Mouse (Mus musculus) neural tube, embryonic 14.5 days (tissue): ENCODE data around the gene Acsl4. TPM values are rescaled to one million over a fixed set of nuclear protein-coding genes. Genes with fewer than 3 reads are reported as not detected.
A peak's percentile ranks its signal among the peaks of the same experiment; 100 is the strongest.

ENCODE experiments used
- ATAC-seq: fragments of 200-750 bp; cut with Nextera tagmentation; 2 replicates; pipeline ENCODE4 v1.8.0; 2017; ENCODE audit warnings: low read depth, mild to moderate bottlenecking, moderate TSS enrichment, moderate library complexity
- H3K27ac ChIP-seq: fragments of 300-500 bp; sonication (generic); 2 replicates; pipeline ENCODE4 v1.5.1; 2014; ENCODE audit warnings: low read depth, mild to moderate bottlenecking, control low read depth, low read length, moderate library complexity, mixed read lengths
- H3K27me3 ChIP-seq: fragments of 300-500 bp; sonication (generic); 2 replicates; pipeline ENCODE4 v1.6.1; 2014; ENCODE audit warnings: low read length; ENCODE audit not compliant: control insufficient read depth, insufficient read depth
- H3K36me3 ChIP-seq: fragments of 300-500 bp; sonication (generic); 2 replicates; pipeline ENCODE4 v1.6.1; 2014; ENCODE audit warnings: low read length, mixed read lengths; ENCODE audit not compliant: control insufficient read depth, insufficient read depth
- H3K4me1 ChIP-seq: fragments of 300-500 bp; sonication (generic); 2 replicates; pipeline ENCODE4 v1.6.1; 2014; ENCODE audit warnings: low read length; ENCODE audit not compliant: control insufficient read depth, insufficient read depth
- H3K4me2 ChIP-seq: fragments of 300-500 bp; sonication (generic); 2 replicates; pipeline ENCODE4 v1.6.1; 2014; ENCODE audit warnings: mild to moderate bottlenecking, low read depth, low read length, control low read depth
- H3K4me3 ChIP-seq: fragments of 300-500 bp; sonication (generic); 2 replicates; pipeline ENCODE4 v1.5.1; 2014; ENCODE audit warnings: low read depth, low read length, control low read depth, mixed read lengths
- H3K9ac ChIP-seq: fragments of 300-500 bp; sonication (generic); replicated peaks from 2 replicates; pipeline ENCODE4 v1.6.1; 2014; ENCODE audit warnings: low read depth, mild to moderate bottlenecking, control low read depth, low read length, mixed read lengths
- H3K9me3 ChIP-seq: fragments of 300-500 bp; sonication (generic); 2 replicates; pipeline ENCODE4 v1.6.1; 2016; ENCODE audit warnings: low read length; ENCODE audit not compliant: control insufficient read depth
- WGBS: fragments of 180-500 bp; shearing (Covaris S2); extraction: QIAGEN DNeasy Blood & Tissue Kit; methylation state at CpG from one replicate; pipeline ENCODE4 v1.1.7; 2014; 5-methylcytosine and 5-hydroxymethylcytosine counted together
- polyA plus RNA-seq: library from polyadenylated mRNA; unstranded; fragments of >200 nt; fragmentation: Nextera tagmentation; extraction: Ambion mirVana; gene quantifications from 2 replicates; pipeline ENCODE4 v1.2.1, GENCODE M21; 2014

Gene Acsl4
- 35.2 and 38.6 TPM in 2 replicates for polyA plus RNA-seq

DNA sequence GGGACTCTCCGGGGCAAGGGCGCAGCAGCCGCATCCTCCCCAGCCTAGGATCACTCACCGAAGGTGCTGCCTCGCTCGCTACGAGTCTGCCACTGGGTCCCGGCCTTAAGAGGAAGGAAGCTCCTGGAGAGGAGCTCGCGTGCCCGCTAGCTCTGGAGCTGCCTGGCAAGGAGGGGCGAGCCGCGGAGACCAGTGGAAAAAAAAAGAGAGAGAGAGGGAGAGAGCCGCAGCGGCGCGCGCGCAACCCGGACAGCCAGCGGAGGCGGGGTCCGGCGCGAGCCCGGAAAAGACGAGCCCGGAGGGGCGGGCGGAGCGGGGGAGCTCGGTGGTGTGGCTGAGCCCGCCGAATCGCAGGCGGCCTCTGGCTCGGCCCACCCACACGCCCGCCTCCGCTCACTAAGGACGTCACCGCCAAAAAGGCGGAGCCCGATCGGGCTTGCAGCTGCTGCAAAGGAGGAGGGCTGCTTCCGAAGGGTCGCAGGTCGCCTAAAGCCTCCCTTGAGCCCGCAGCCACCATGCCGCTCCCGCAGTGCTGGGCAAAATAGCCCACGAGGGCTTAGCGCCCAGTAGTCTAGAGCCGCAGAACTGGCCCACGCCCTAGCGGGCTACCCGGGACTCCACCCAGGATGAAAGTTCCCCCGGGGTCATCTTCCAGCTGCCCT lies at the start of gene Acsl4:
Gene Acsl4, minus strand, starts transcription at position 289 of the 662 bp plus-strand sequence.
- no peaks in the 10 kb centered on the region for H3K4me1 ChIP-seq
- peak within 1 kb of the TSS; percentile 50 for H3K4me3 ChIP-seq
- no peaks in the 10 kb centered on the region for H3K9me3 ChIP-seq
- H3K4me2 ChIP-seq, result peak within 1 kb of the TSS; percentile 52
- peak within 1 kb of the TSS; percentile 56 for H3K9ac ChIP-seq
- H3K27me3 ChIP-seq, result no peaks in the 10 kb centered on the region
- H3K27ac ChIP-seq, result peak within 1 kb of the TSS; percentile 84
- peak; percentile 99 for ATAC-seq
- 18% methylated on average over 32 of the region's 59 CpGs for WGBS
- H3K36me3 ChIP-seq, result no peaks in the 10 kb centered on the region

DNA sequence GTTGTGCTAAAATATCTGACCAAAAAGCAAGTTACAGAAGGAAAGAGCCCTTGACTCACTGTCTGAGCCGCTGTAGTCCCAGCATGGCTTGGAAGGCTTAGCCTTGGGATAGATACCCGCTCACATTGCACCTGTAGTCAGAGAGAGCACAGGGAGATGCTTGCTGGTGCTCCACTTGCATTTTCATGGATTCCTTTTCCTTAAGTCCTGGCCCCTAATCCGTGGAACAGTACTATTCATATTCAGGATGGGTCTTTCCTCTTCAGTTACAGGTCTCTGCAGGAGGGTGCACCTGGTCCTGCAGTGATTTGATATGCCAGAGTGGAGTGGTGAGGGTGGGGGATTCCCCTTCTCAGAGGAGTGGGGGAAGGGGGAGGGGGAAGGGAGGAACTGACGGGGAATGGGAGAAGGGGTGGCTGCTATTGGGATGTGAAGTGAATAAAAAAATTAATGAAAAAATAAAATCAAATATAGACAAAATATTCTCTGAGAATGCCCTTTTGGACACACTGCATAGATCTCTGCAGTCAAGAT lies 47.7 kb upstream of the Acsl4 start:
- Histone ChIP-seq H3K4me3 (no peak overlapping the region), H3K36me3 (no peaks in the 10 kb centered on the region), H3K4me1 (no peaks in the 10 kb centered on the region), H3K9ac (no peak overlapping the region), H3K4me2 (no peak overlapping the region), H3K27ac (no peak overlapping the region), H3K27me3 (no peaks in the 10 kb centered on the region), H3K9me3 (no peaks in the 10 kb centered on the region)
- WGBS, result 48% methylated on average over 4 of the region's 4 CpGs
- no peak for ATAC-seq

DNA sequence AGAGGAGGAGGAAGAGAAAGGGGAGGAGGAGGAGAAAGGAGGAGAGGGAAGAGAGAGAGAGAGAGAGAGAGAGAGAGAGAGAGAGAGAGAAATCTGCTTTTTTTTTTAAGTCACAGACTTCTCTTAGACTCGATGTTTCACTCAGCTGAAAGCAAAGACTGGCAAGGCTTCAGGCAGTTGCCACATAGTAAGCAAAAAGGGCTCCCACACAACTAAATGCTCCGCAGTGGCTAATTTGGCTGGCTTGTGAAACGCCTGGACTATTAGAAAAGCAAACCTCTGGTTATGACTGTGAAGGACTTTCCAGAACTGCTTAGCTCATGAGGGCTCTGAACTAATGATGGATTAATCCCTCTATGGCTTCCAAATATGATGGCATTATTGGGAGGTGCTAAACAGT lies 42.5 kb upstream of the Acsl4 start:
- ATAC-seq, result no peak
- H3K4me3 ChIP-seq, result no peak overlapping the region
- no peaks in the 10 kb centered on the region for H3K4me1 ChIP-seq
- H3K36me3 ChIP-seq, result no peaks in the 10 kb centered on the region
- 82% methylated on average over 3 of the region's 3 CpGs for WGBS
- no peak overlapping the region for H3K9ac ChIP-seq
- no peaks in the 10 kb centered on the region for H3K27me3 ChIP-seq
- no peak overlapping the region for H3K27ac ChIP-seq
- H3K9me3 ChIP-seq, result no peaks in the 10 kb centered on the region
- H3K4me2 ChIP-seq, result no peak overlapping the region

DNA sequence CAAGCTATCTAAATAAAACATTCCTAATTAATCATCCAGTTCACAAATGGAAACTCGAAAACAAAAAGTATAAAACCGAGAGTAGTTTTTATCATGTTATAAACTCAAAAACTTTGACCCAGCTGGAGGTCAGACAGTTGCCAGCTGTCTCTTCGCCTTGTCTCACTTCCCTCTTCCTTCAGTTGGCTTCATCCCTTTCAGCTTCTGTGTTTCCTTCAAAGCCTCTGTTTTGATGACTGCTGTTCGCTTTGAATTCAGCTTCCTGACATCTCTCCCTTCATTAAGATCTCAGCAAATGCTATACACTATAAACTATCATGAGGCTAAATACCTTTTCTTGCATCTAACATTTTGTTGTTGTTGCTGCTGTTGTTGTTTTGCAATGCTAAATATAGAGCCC lies 36.8 kb upstream of the Acsl4 start:
- Histone ChIP-seq H3K36me3 (no peaks in the 10 kb centered on the region), H3K27ac (no peak overlapping the region), H3K4me2 (no peak overlapping the region), H3K9me3 (no peaks in the 10 kb centered on the region), H3K4me3 (no peak overlapping the region), H3K9ac (no peak overlapping the region), H3K27me3 (no peaks in the 10 kb centered on the region), H3K4me1 (no peaks in the 10 kb centered on the region)
- ATAC-seq, result no peak
- WGBS, result 66% methylated on average over 4 of the region's 4 CpGs

DNA sequence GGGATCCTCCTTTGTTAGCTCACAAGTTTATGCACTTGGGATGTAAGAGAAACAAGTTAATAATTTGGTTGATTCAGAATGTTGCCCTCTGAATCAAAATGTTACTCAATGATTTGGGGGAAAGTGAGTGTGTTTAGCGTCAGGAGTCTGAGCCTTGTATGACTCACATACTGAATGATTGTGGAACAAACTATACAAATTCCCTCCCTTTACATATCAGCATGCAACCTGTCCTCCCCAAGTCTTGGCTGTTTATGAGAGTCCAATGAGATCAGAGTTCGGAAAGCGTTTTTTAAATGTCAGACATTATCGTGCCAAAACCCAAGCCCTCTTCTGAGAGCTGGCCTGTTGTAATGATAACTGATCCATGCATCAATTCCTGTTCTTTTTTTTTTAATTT lies 36.3 kb upstream of the Acsl4 start:
- no peaks in the 10 kb centered on the region for H3K4me1 ChIP-seq
- WGBS, result 90% methylated on average over 4 of the region's 4 CpGs
- H3K4me3 ChIP-seq, result no peak overlapping the region
- H3K9ac ChIP-seq, result no peak overlapping the region
- no peaks in the 10 kb centered on the region for H3K27me3 ChIP-seq
- H3K9me3 ChIP-seq, result no peaks in the 10 kb centered on the region
- H3K27ac ChIP-seq, result no peak overlapping the region
- ATAC-seq, result no peak
- no peak overlapping the region for H3K4me2 ChIP-seq
- H3K36me3 ChIP-seq, result no peaks in the 10 kb centered on the region

DNA sequence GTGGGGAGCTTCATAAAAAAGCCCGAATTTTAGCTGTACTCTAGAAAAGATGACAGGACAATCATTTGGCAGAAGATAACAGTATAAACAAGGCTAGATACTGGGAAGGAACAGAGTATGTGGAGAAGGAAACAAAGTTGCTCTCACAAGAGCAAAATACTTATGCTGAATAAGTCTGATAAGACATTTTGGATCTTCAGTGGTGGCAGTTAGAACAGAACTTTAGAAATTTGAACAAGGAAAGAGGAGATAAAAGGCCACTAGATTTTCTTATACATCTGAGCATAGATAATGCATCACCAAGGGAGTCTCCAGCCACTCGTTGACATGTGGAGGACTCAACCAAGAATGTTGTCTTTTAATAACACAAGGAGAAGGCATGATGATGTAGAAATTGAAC lies 23.5 kb upstream of the Acsl4 start:
- H3K27ac ChIP-seq, result no peak overlapping the region
- no peak for ATAC-seq
- H3K9me3 ChIP-seq, result no peaks in the 10 kb centered on the region
- WGBS, result 82% methylated on average over 2 of the region's 2 CpGs
- no peak overlapping the region for H3K4me3 ChIP-seq
- no peaks in the 10 kb centered on the region for H3K36me3 ChIP-seq
- no peak overlapping the region for H3K9ac ChIP-seq
- no peak overlapping the region for H3K4me2 ChIP-seq
- no peaks in the 10 kb centered on the region for H3K27me3 ChIP-seq
- H3K4me1 ChIP-seq, result no peaks in the 10 kb centered on the region

DNA sequence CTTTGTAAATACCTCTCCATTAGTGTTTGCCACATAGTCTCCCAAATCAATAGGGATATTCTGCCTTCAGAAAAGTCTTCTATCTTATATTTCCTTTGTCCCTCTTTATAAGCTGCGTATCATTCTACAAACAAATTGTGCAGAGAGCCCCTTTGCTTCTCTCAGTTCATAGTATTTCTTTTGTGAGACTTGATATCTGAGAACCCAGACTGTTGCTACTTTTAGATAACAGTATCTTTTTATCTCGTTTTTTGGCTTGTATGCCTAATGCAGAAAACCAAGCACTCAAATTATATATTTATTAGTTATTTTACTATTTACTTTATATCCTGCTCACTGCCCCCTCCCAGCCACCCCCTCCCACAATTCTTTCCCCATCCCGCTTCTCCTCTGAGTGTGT lies 19.7 kb upstream of the Acsl4 start:
- Histone ChIP-seq H3K27me3 (no peaks in the 10 kb centered on the region), H3K27ac (no peak overlapping the region)
- WGBS, result 92% methylated on average over 3 of the region's 3 CpGs

DNA sequence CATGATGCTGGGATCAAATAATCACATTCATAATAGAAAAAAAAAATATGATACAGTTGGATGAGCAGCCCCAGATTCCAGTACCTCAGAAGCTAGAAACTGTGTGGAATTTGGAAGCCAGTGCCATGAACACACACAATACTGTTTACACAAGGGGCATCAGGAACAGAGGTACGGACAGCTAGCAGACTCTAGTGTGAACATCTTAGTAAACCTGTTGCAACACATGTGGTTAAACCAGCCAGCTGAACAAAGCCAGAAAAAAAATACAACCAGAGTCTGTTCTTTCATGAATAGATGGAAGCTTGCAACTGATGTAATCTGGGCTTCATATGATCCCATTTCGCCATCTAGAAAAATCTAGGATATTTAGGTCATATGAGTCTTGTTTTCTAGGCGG lies 19.0 kb upstream of the Acsl4 start:
- H3K36me3 ChIP-seq, result no peaks in the 10 kb centered on the region
- H3K9ac ChIP-seq, result no peak overlapping the region
- no peak overlapping the region for H3K27ac ChIP-seq
- no peaks in the 10 kb centered on the region for H3K9me3 ChIP-seq
- no peaks in the 10 kb centered on the region for H3K4me1 ChIP-seq
- H3K4me2 ChIP-seq, result no peak overlapping the region
- WGBS, result 90% methylated on average over 3 of the region's 3 CpGs
- H3K27me3 ChIP-seq, result no peaks in the 10 kb centered on the region
- no peak for ATAC-seq
- no peak overlapping the region for H3K4me3 ChIP-seq

More for the DNA sequence above, 19.7 kb upstream of the Acsl4 start:
- H3K4me3 ChIP-seq, result no peak overlapping the region
- no peaks in the 10 kb centered on the region for H3K36me3 ChIP-seq
- no peak overlapping the region for H3K9ac ChIP-seq
- no peak overlapping the region for H3K4me2 ChIP-seq
- no peaks in the 10 kb centered on the region for H3K4me1 ChIP-seq
- ATAC-seq, result no peak
- H3K9me3 ChIP-seq, result no peaks in the 10 kb centered on the region

DNA sequence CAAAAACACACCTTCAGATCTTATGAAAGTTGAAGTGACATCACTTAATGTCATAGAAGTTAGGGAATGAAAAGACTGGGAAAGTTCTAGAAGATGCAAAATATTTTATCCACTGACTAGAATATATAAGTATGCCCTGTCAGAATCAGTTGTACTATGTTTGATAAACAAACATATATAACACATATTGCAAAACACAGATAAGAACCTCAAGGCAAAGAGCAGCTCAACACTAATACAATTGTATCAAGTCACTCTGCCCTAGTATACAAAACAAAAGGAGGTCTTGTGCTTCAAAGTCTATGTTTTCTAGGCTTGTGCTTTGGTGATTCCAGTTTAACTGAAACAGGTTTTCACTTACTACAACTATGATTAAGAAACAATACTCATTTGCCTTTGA lies 12.8 kb upstream of the Acsl4 start:
- Histone ChIP-seq H3K9ac (no peak overlapping the region), H3K27me3 (no peaks in the 10 kb centered on the region), H3K27ac (no peak overlapping the region), H3K36me3 (no peaks in the 10 kb centered on the region), H3K4me2 (no peak overlapping the region), H3K4me1 (no peaks in the 10 kb centered on the region), H3K9me3 (no peaks in the 10 kb centered on the region), H3K4me3 (no peak overlapping the region)
- ATAC-seq, result no peak
